Mouse (Mus musculus) cerebellum, adult 2 months (tissue): Measurements from ENCODE around the gene Ube2o.

Experiments
- CTCF ChIP-seq: fragments of 200-500 bp; IDR thresholded peaks from 2 replicates; pipeline ENCODE4 v1.5.1; 2011; ENCODE audit warnings: low read depth, mild to moderate bottlenecking, control low read depth, low read length, moderate library complexity, borderline replicate concordance; ENCODE audit not compliant: insufficient read depth
- POLR2A ChIP-seq: fragments of 200-500 bp; IDR thresholded peaks from 2 replicates; pipeline ENCODE4 v1.6.1; 2011; ENCODE audit warnings: low read length, control low read depth, borderline replicate concordance; ENCODE audit not compliant: insufficient read depth

DNA sequence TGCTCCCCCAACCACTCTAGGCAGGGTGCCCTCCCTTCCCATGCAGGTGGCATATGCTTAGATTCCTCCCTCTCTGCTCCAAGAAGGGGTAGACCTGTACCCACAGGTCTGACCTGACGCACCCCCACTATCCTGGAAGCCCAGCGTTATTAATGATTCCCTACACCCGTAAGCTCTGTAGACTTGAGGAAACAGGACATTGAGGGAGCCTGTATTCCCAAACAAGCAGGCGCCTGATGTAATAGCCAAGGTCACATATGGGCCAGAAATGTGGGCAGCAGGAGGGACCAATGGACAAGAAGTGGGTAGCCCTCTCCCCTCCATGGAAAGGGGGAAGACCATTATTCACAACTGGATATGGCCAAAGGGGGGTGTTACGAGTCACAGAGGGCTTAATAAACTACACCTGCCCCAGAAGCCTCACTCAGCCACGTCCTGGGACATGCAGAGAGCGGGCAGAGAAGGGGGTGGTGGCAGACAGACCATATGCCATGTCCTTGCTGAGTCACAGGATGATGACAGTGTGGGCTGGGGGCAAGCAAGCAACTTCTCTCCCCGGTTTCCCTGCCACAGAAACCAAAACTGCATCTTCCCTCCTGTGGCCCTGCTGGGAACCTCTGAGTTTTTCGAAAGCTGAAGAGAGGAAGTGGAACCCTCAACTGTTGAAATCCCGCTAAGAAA, 35.3 kb upstream of the Ube2o start:
- TF ChIP-seq CTCF (no peak), POLR2A (no peak)
